Mouse (Mus musculus) lung, adult 2 months (tissue): ENCODE measurements around the gene Coq10a. TPM values are rescaled to one million over a fixed set of nuclear protein-coding genes. Genes with fewer than 3 reads are reported as not detected.
A peak's percentile ranks its signal among the peaks of the same experiment; 100 is the strongest.

Experiments used
- DNase-seq: peaks from one replicate; pipeline ENCODE4 v3.0.0; 2022
- H3K4me1 ChIP-seq: fragments of 200-500 bp; 2 replicates; pipeline ENCODE4 v1.6.1; 2011; ENCODE audit warnings: low read length; ENCODE audit not compliant: control insufficient read depth, insufficient read depth
- H3K4me3 ChIP-seq: fragments of 200-500 bp; replicated peaks from 2 replicates; pipeline ENCODE3; 2011; ENCODE audit warnings: low read depth, mild to moderate bottlenecking, control low read depth, low read length; ENCODE audit errors: extremely low read depth
- CTCF ChIP-seq: fragments of 200-500 bp; IDR thresholded peaks from 2 replicates; pipeline ENCODE4 v1.5.1; 2011; ENCODE audit warnings: mild to moderate bottlenecking, low read length, control low read depth; ENCODE audit not compliant: insufficient read depth
- POLR2A ChIP-seq: fragments of 200-500 bp; IDR thresholded peaks from 2 replicates; pipeline ENCODE4 v1.6.1; 2011; ENCODE audit warnings: low read depth, mild to moderate bottlenecking, control low read depth, low read length, borderline replicate concordance; ENCODE audit errors: extremely low read depth
- WGBS: fragments of 180-500 bp; shearing (Covaris S2); methylation state at CpG from one replicate; pipeline ENCODE4 v1.1.7; 2018; 5-methylcytosine and 5-hydroxymethylcytosine counted together
- polyA plus RNA-seq: library from polyadenylated mRNA; depleted of rRNA; stranded (reverse); fragments of >200 nt; gene quantifications from 2 replicates; pipeline ENCODE4 v1.2.3, GENCODE M21; 2012; rRNA removed

Coq10a gene
- polyA plus RNA-seq: 28.9 and 48.7 TPM in 2 replicates

GRCm38 (mm10) chr10:128368402-128369217 is at the start of gene Coq10a:
TSS of gene Coq10a (minus strand) at chr10:128368997.
- DNase-seq: peak; percentile 90
- peak within 1 kb of the TSS; percentile 86 for H3K4me3 ChIP-seq
- WGBS: under 1% methylated on average over 87 of the region's 87 CpGs
- peaks cover 4% of the 10 kb centered on the region; the same call in 1 of the 2 replicates for H3K4me1 ChIP-seq
- TF ChIP-seq CTCF (no peak), POLR2A (peak; percentile 98)

GRCm38 (mm10) chr10:128414848-128415247 is 46.1 kb upstream of the Coq10a start:
- H3K4me3 ChIP-seq: no peak overlapping the region
- no peak for TF ChIP-seq CTCF
- no peak for TF ChIP-seq POLR2A
- no peak for DNase-seq
- WGBS: 81% methylated on average over 5 of the region's 5 CpGs
- H3K4me1 ChIP-seq: peaks cover 15% of the 10 kb centered on the region

- Histone ChIP-seq H3K4me3 (no peak overlapping the region), H3K4me1 (peaks cover 18% of the 10 kb centered on the region)
- no peak for DNase-seq
- TF ChIP-seq POLR2A (no peak), CTCF (no peak)
- WGBS: 16% methylated on average over 1 of the region's 1 CpGs
These were observed 44.3 kb upstream of the Coq10a start for GRCm38 (mm10) chr10:128413076-128413475.

GRCm38 (mm10) chr10:128412558-128412957 is 43.8 kb upstream of the Coq10a start:
- TF ChIP-seq CTCF: no peak
- no peak for TF ChIP-seq POLR2A
- Histone ChIP-seq H3K4me3 (no peak overlapping the region), H3K4me1 (peaks cover 18% of the 10 kb centered on the region)
- no peak for DNase-seq
- WGBS: 2% methylated on average over 1 of the region's 1 CpGs

GRCm38 (mm10) chr10:128412055-128412381 is 43.2 kb upstream of the Coq10a start:
- TF ChIP-seq CTCF (no peak), POLR2A (no peak)
- H3K4me1 ChIP-seq: peaks cover 18% of the 10 kb centered on the region
- WGBS: under 1% methylated on average over 14 of the region's 14 CpGs
- peak overlapping the region; percentile 94 for H3K4me3 ChIP-seq
- DNase-seq: no peak

- WGBS: under 1% methylated on average over 50 of the region's 50 CpGs
- TF ChIP-seq POLR2A: peak; percentile 83; the same call in 1 of the 2 replicates
- no peak for TF ChIP-seq CTCF
- peak; percentile 98 for DNase-seq
- Histone ChIP-seq H3K4me1 (peaks cover 18% of the 10 kb centered on the region), H3K4me3 (peak within 1 kb of the TSS; percentile 94)
These were observed 42.6 kb upstream of the Coq10a start, which contains the start of the genes Nabp2 and Rnf41 for GRCm38 (mm10) chr10:128411211-128412054. TSS of gene Nabp2 (minus strand) at chr10:128411492. TSS of gene Rnf41 (plus strand) at chr10:128411657.

- no peak for DNase-seq
- no peak for TF ChIP-seq POLR2A
- no peak for TF ChIP-seq CTCF
- H3K4me1 ChIP-seq: peaks cover 18% of the 10 kb centered on the region
- 14% methylated on average over 4 of the region's 4 CpGs for WGBS
- H3K4me3 ChIP-seq: no peak overlapping the region
These were observed 41.7 kb upstream of the Coq10a start for GRCm38 (mm10) chr10:128410560-128410845.

- 3% methylated on average over 36 of the region's 36 CpGs for WGBS
- TF ChIP-seq CTCF: peak; percentile 51
- peak; percentile 47; the same call in 1 of the 2 replicates for TF ChIP-seq POLR2A
- H3K4me3 ChIP-seq: peak overlapping the region; percentile 89
- DNase-seq: peak; percentile 91
- H3K4me1 ChIP-seq: peaks cover 18% of the 10 kb centered on the region
These were observed 41.1 kb upstream of the Coq10a start for GRCm38 (mm10) chr10:128409692-128410559.
